8 mouse cellular contexts compared by ENCODE assay signal in the genomic region with DNA sequence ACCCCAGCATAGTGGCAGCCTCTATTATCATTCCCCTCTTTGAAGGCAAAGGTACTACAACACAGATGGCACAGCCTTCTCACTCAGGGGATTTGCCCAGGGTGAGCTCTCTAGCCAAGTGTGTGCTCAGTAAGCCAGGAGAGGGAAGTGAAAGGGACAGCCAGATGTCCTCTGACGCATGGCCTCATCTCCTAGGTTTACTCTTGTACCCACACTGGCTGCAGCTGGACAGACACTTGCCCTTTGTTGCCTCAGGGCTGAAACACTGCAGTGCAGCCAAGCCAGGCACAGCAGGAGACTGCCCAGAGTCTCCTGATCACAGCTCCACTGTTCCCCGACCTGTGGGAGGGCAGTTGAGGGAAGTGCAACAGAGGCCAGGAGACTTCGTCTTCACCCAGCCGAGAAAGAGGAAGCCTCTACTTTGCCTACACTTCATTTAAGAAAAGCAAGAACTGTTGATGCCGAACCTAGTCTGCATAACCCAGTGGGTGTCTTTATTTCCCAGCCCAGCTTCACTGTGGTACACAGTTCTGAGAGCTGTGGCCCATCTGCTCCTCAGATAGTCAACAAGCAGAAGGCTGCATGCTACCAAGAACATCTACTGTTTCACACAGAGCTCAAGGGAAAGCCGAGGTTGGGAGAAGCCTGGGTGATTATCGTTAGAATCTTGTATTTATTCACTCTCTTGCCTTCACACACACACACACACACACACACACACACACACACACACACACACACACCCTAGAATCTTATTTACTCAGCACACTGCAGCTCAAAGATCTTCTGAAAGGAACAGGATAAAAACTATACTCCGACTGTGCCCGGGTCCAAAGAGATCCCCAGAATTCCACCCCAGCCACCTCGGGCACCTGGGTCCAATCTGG. TPM values are rescaled to one million over a fixed set of nuclear protein-coding genes. Genes with fewer than 3 reads are reported as not detected.
DNase-seq lines count a peak whose midpoint lies in the region; ATAC-seq and TF ChIP-seq lines count a peak whose summit lies in the region.

No protein-coding gene starts in this region.

- H3K4me3 ChIP-seq in testis, adult 2 months (ENCODE audit: control insufficient read depth, low read depth, low read length): no peak overlapping the region
- H3K4me3 ChIP-seq in midbrain, embryonic 15.5 days: no peak overlapping the region

- 44% methylated on average over 10 of the region's 10 CpGs for WGBS in midbrain, embryonic 15.5 days

- TF ChIP-seq POLR2A in testis, adult 2 months (IDR thresholded peaks at IDR 0.05; ENCODE audit: control insufficient read depth, low read depth, low read length): 0 out of 2 replicates have a peak, but pooled peaks have one; percentile 21

- no peaks in the 10 kb centered on the region for H3K27me3 ChIP-seq in testis, adult 2 months (ENCODE audit: control insufficient read depth, insufficient read depth, low read length)
- H3K27me3 ChIP-seq in midbrain, embryonic 15.5 days (replicated peaks): no peaks in the 10 kb centered on the region

- H3K9me3 ChIP-seq in midbrain, embryonic 15.5 days: no peaks in the 10 kb centered on the region

- peak; percentile 38 to 71 for DNase-seq in adrenal gland, adult (ENCODE audit: inconsistent age in 2 of 2, low spot score in 1 of 2)
- DNase-seq in adrenal gland, postnatal 36 days: no peak
- DNase-seq in testis, postnatal 10 days (ENCODE audit: low spot score): no peak
- DNase-seq in heart, postnatal 25 days (ENCODE audit: low spot score): peak; percentile 26
- peak; percentile 56 to 83 for DNase-seq in layer of hippocampus, adult 18-20 months (ENCODE audit: low spot score in 2 of 2)
- peak; percentile 21 for DNase-seq in yolk sac, embryonic 10.5 days (ENCODE audit: low spot score)

- no peaks in the 10 kb centered on the region for H3K36me3 ChIP-seq in testis, adult 2 months (ENCODE audit: control insufficient read depth, insufficient read depth, low read length)
- H3K36me3 ChIP-seq in midbrain, embryonic 15.5 days (replicated peaks): no peaks in the 10 kb centered on the region

- intact Hi-C loops in heart, postnatal 25 days (cut with DNase I): loop anchor here (2.0 kb wide), 1 partner anchor 15 kb away; no protein-coding TSS in a partner anchor

- no peak overlapping the region for H3K4me2 ChIP-seq in midbrain, embryonic 15.5 days

- no peak overlapping the region for H3K9ac ChIP-seq in midbrain, embryonic 15.5 days

- TF ChIP-seq CTCF in testis, adult 2 months (IDR thresholded peaks at IDR 0.05; ENCODE audit: control insufficient read depth, insufficient read depth, insufficient replicate concordance, low read depth, low read length): no peak

- H3K27ac ChIP-seq in testis, adult 2 months (ENCODE audit: control insufficient read depth, insufficient read depth, low read depth, low read length): no peak overlapping the region
- H3K27ac ChIP-seq in midbrain, embryonic 15.5 days: peak overlapping the region; percentile 9; the same call in 1 of the 2 replicates

- ATAC-seq in midbrain, embryonic 15.5 days (replicated peaks): no peak

- H3K4me1 ChIP-seq in testis, adult 2 months (ENCODE audit: control insufficient read depth, insufficient read depth, low read length): no peaks in the 10 kb centered on the region
- peaks cover 57% of the 10 kb centered on the region for H3K4me1 ChIP-seq in midbrain, embryonic 15.5 days

RNA-seq across cellular contexts. Expression of a gene that starts 36.4 kb away (rescaled TPM):
- total RNA-seq in adrenal gland, postnatal 36 days (2021): 10 to 100 TPM; 28.6 to 35.8 TPM
- polyA plus RNA-seq in testis, adult 2 months (2012; rRNA removed): 31.8 and 31.9 TPM in 2 replicates
- 10 to 100 TPM; 48.9 to 53.8 TPM for total RNA-seq in heart, postnatal 25 days (2021)
- total RNA-seq in layer of hippocampus, adult 18-20 months (2021): 10 to 100 TPM; 88.0 to 91.7 TPM
- polyA plus RNA-seq in midbrain, embryonic 15.5 days (2015; fragmentation: Nextera tagmentation; extraction: Ambion mirVana): 28.5 and 30.2 TPM in 2 replicates

Comparison
In these comparisons a context has a peak if more than half of its experiments do, and no peak if none do; other contexts are left out.
1. DNase-seq: peak in adrenal gland, adult (2 of 2), heart, postnatal 25 days (single experiment), layer of hippocampus, adult 18-20 months (2 of 2) and yolk sac, embryonic 10.5 days (single experiment); none in adrenal gland, postnatal 36 days (0 of 2) and testis, postnatal 10 days (single experiment).